Mouse (Mus musculus): ENCODE data around the gene Gm19402. TPM values are rescaled to one million over a fixed set of nuclear protein-coding genes. Genes with fewer than 3 reads are reported as not detected.
"Not testable (repeated sequence)": the region's sequence is repeated elsewhere in the genome, so short reads cannot be mapped to it uniquely, and the experiment has no call there.

Gm19402 gene
- total RNA-seq (2021): not detected
- long read RNA-seq, experiment 1: 0 reads
- long read RNA-seq, experiment 2: 0 reads

- DNase-seq: not testable (repeated sequence)
Measured at GRCm38 (mm10) chr10:77690356-77690807, at the start of gene Gm19402. TSS of gene Gm19402 (minus strand) at chr10:77690757.

GRCm38 (mm10) chr10:77738929-77739328 is 48.4 kb upstream of the Gm19402 start:
- no peak for DNase-seq

GRCm38 (mm10) chr10:77735928-77736327 is 45.4 kb upstream of the Gm19402 start:
- no peak for DNase-seq

- DNase-seq: no peak
Measured at GRCm38 (mm10) chr10:77729241-77729640, 38.7 kb upstream of the Gm19402 start.

GRCm38 (mm10) chr10:77728280-77728679 is 37.7 kb upstream of the Gm19402 start:
- DNase-seq: no peak

GRCm38 (mm10) chr10:77726186-77726585 is 35.6 kb upstream of the Gm19402 start, which contains the start of gene Gm10100:
TSS of gene Gm10100 (plus strand) at chr10:77726486.
- no peak for DNase-seq

- DNase-seq: no peak
Measured at GRCm38 (mm10) chr10:77724855-77725254, 34.3 kb upstream of the Gm19402 start.

- DNase-seq: not testable (repeated sequence)
Measured at GRCm38 (mm10) chr10:77720299-77720698, 29.7 kb upstream of the Gm19402 start, which contains the start of gene Krtap12-1. TSS of gene Krtap12-1 (plus strand) at chr10:77720599.

GRCm38 (mm10) chr10:77715507-77715906 is 24.9 kb upstream of the Gm19402 start, which contains the start of gene Gm10142:
TSS of gene Gm10142 (plus strand) at chr10:77715807.
- DNase-seq: no peak

GRCm38 (mm10) chr10:77713734-77714133 is 23.2 kb upstream of the Gm19402 start:
- no peak for DNase-seq

GRCm38 (mm10) chr10:77711157-77711556 is 20.6 kb upstream of the Gm19402 start, which contains the start of gene Gm10024:
TSS of gene Gm10024 (plus strand) at chr10:77711457.
- not testable (repeated sequence) for DNase-seq

GRCm38 (mm10) chr10:77709831-77710230 is 19.3 kb upstream of the Gm19402 start:
- no peak for DNase-seq

- DNase-seq: no peak
Measured at GRCm38 (mm10) chr10:77706326-77706725, 15.8 kb upstream of the Gm19402 start, which contains the start of gene Gm10272. TSS of gene Gm10272 (plus strand) at chr10:77706626.

GRCm38 (mm10) chr10:77697133-77697532 is 6.6 kb upstream of the Gm19402 start, which contains the start of gene Gm9508:
TSS of gene Gm9508 (minus strand) at chr10:77697233.
- no peak for DNase-seq

- no peak for DNase-seq
Measured at GRCm38 (mm10) chr10:77687021-77687420, 3.5 kb downstream of the Gm19402 start.

- DNase-seq: no peak
Measured at GRCm38 (mm10) chr10:77685895-77686664, 4.5 kb downstream of the Gm19402 start, which contains the start of gene Tspear. TSS of gene Tspear (plus strand) at chr10:77686569.

GRCm38 (mm10) chr10:77684181-77684580 is 6.4 kb downstream of the Gm19402 start:
- DNase-seq: no peak

GRCm38 (mm10) chr10:77682994-77683393 is 7.6 kb downstream of the Gm19402 start:
- DNase-seq: no peak

GRCm38 (mm10) chr10:77677562-77677961 is 13.0 kb downstream of the Gm19402 start:
- DNase-seq: no peak

- DNase-seq: no peak
Measured at GRCm38 (mm10) chr10:77673765-77674164, 16.8 kb downstream of the Gm19402 start.

GRCm38 (mm10) chr10:77671519-77671918 is 19.0 kb downstream of the Gm19402 start:
- no peak for DNase-seq

- DNase-seq: no peak
Measured at GRCm38 (mm10) chr10:77670710-77671109, 19.8 kb downstream of the Gm19402 start.

GRCm38 (mm10) chr10:77667402-77667801 is 23.2 kb downstream of the Gm19402 start:
- no peak for DNase-seq

Measured in gastrocnemius, postnatal 10 days (tissue).